Mouse (Mus musculus) thymus, adult 2 months (tissue): ENCODE results near the gene Urgcp.

ENCODE experiments used
- CTCF ChIP-seq: fragments of 200-500 bp; IDR thresholded peaks from 2 replicates; pipeline ENCODE4 v1.5.1; 2012; ENCODE audit warnings: mild to moderate bottlenecking, control low read depth, low read length, moderate library complexity, borderline replicate concordance; ENCODE audit not compliant: control insufficient read depth, poor library complexity, insufficient read depth; ENCODE audit errors: extremely low read depth
- POLR2A ChIP-seq: fragments of 200-500 bp; IDR thresholded peaks from 2 replicates; pipeline ENCODE4 v1.6.1; 2012; ENCODE audit warnings: mild to moderate bottlenecking, low read length, control low read depth, moderate library complexity; ENCODE audit not compliant: control insufficient read depth, poor library complexity, insufficient read depth; ENCODE audit errors: extremely low read depth

GRCm38 (mm10) chr11:5795706-5796105 is 33.5 kb upstream of the Urgcp start:
- TF ChIP-seq CTCF (no peak), POLR2A (no peak)
